Mouse (Mus musculus) embryonic facial prominence, embryonic 13.5 days (tissue): ENCODE measurements around the gene Tab2. TPM values are rescaled to one million over a fixed set of nuclear protein-coding genes. Genes with fewer than 3 reads are reported as not detected.

Experiments
- ATAC-seq: fragments of 200-750 bp; cut with Nextera tagmentation; 2 replicates; pipeline ENCODE4 v1.8.0; 2017; ENCODE audit warnings: low read depth; ENCODE audit not compliant: insufficient number of reproducible peaks, insufficient read depth, low FRiP score, low TSS enrichment
- H3K27ac ChIP-seq: fragments of 300-500 bp; sonication (generic); 2 replicates; pipeline ENCODE4 v1.5.1; 2015; ENCODE audit warnings: moderate library complexity, mild to moderate bottlenecking, inconsistent platforms
- H3K27me3 ChIP-seq: fragments of 300-500 bp; sonication (generic); 2 replicates; pipeline ENCODE4 v1.6.1; 2015; ENCODE audit warnings: mild to moderate bottlenecking, inconsistent platforms
- H3K36me3 ChIP-seq: fragments of 300-500 bp; sonication (generic); 2 replicates; pipeline ENCODE4 v1.6.1; 2015; ENCODE audit warnings: mild to moderate bottlenecking, inconsistent platforms
- H3K4me1 ChIP-seq: fragments of 300-500 bp; sonication (generic); 2 replicates; pipeline ENCODE4 v1.6.1; 2015; ENCODE audit warnings: inconsistent platforms
- H3K4me2 ChIP-seq: fragments of 300-500 bp; sonication (generic); 2 replicates; pipeline ENCODE4 v1.6.1; 2015; ENCODE audit warnings: moderate library complexity, mild to moderate bottlenecking, inconsistent platforms
- H3K4me3 ChIP-seq: fragments of 300-500 bp; sonication (generic); 2 replicates; pipeline ENCODE4 v1.5.1; 2015; ENCODE audit warnings: mild to moderate bottlenecking, inconsistent platforms
- H3K9ac ChIP-seq: fragments of 300-500 bp; sonication (generic); 2 replicates; pipeline ENCODE4 v1.6.1; 2015; ENCODE audit warnings: mild to moderate bottlenecking, inconsistent platforms
- H3K9me3 ChIP-seq: fragments of 300-500 bp; sonication (generic); 2 replicates; pipeline ENCODE4 v1.6.1; 2016; ENCODE audit warnings: inconsistent platforms
- WGBS: fragments of 180-500 bp; shearing (Covaris S2); methylation state at CpG from one replicate; pipeline ENCODE4 v1.1.7; 2015; ENCODE audit warnings: mixed read lengths; 5-methylcytosine and 5-hydroxymethylcytosine counted together
- polyA plus RNA-seq: library from polyadenylated mRNA; unstranded; fragments of >200 nt; fragmentation: Nextera tagmentation; extraction: Ambion mirVana; gene quantifications from 2 replicates; pipeline ENCODE4 v1.2.1, GENCODE M21; 2015

Tab2 gene
- polyA plus RNA-seq, 1 experiment from 2014 or later: 28.7 TPM

- Histone ChIP-seq H3K9me3 (no peaks in the 10 kb centered on the region), H3K27ac (no peak overlapping the region), H3K4me3 (no peak overlapping the region), H3K4me1 (peaks cover 10% of the 10 kb centered on the region), H3K9ac (no peak overlapping the region), H3K4me2 (no peak overlapping the region), H3K36me3 (no peaks in the 10 kb centered on the region), H3K27me3 (peaks cover 24% of the 10 kb centered on the region)
- ATAC-seq: no peak
- WGBS: 95% methylated on average over 6 of the region's 6 CpGs
Measured at GRCm38 (mm10) chr10:7863411-7863810, 92.6 kb downstream of the Tab2 start.

GRCm38 (mm10) chr10:7861937-7862657, 93.9 kb downstream of the Tab2 start:
- H3K4me2 ChIP-seq: no peak overlapping the region
- H3K9me3 ChIP-seq: no peaks in the 10 kb centered on the region
- no peak overlapping the region for H3K27ac ChIP-seq
- ATAC-seq: no peak
- H3K9ac ChIP-seq: no peak overlapping the region
- H3K4me3 ChIP-seq: no peak overlapping the region
- 89% methylated on average over 25 of the region's 25 CpGs for WGBS
- peaks cover 11% of the 10 kb centered on the region for H3K27me3 ChIP-seq
- H3K4me1 ChIP-seq: peaks cover 3% of the 10 kb centered on the region
- no peaks in the 10 kb centered on the region for H3K36me3 ChIP-seq

- Histone ChIP-seq H3K4me2 (no peak overlapping the region), H3K4me3 (no peak overlapping the region), H3K36me3 (no peaks in the 10 kb centered on the region), H3K9ac (no peak overlapping the region), H3K27me3 (peaks cover 4% of the 10 kb centered on the region; the same call in 1 of the 2 replicates), H3K4me1 (no peaks in the 10 kb centered on the region), H3K9me3 (no peaks in the 10 kb centered on the region), H3K27ac (no peak overlapping the region)
- no peak; the same call in 1 of the 2 replicates for ATAC-seq
- 66% methylated on average over 14 of the region's 14 CpGs for WGBS
Measured at GRCm38 (mm10) chr10:7861259-7861936, 94.6 kb downstream of the Tab2 start.

GRCm38 (mm10) chr10:7860494-7860893, 95.5 kb downstream of the Tab2 start:
- whole genome bisulfite sequencing: 87% methylated on average over 7 of the region's 7 CpGs
- no peaks in the 10 kb centered on the region for H3K36me3 ChIP-seq
- no peak for ATAC-seq
- no peaks in the 10 kb centered on the region for H3K27me3 ChIP-seq
- H3K4me3 ChIP-seq: no peak overlapping the region
- H3K9me3 ChIP-seq: no peaks in the 10 kb centered on the region
- no peak overlapping the region for H3K27ac ChIP-seq
- no peaks in the 10 kb centered on the region for H3K4me1 ChIP-seq
- H3K9ac ChIP-seq: no peak overlapping the region
- no peak overlapping the region for H3K4me2 ChIP-seq

Other genes starting within 250 kb of the Tab2 start
- gene Katna1, start 230.2 kb downstream of the Tab2 start, polyA plus RNA-seq: 62.4 and 66.4 TPM in 2 replicates
- gene Ginm1, start 163.4 kb downstream of the Tab2 start, polyA plus RNA-seq: 75.7 and 86.2 TPM in 2 replicates
- 44.0 and 52.2 TPM in 2 replicates for gene Ppil4, start 163.3 kb downstream of the Tab2 start, polyA plus RNA-seq
- gene Zc3h12d, start 123.8 kb downstream of the Tab2 start, polyA plus RNA-seq: 0.13 and 0.18 TPM in 2 replicates